Mouse (Mus musculus) kidney, postnatal 0 days (tissue): ENCODE measurements around the gene Limch1. TPM values are rescaled to one million over a fixed set of nuclear protein-coding genes. Genes with fewer than 3 reads are reported as not detected.

Experiments used
- ATAC-seq: fragments of 200-750 bp; cut with Nextera tagmentation; replicated peaks from 2 replicates; pipeline ENCODE4 v1.8.0; 2017; ENCODE audit warnings: low read depth, moderate number of reproducible peaks, moderate TSS enrichment, moderate library complexity; ENCODE audit not compliant: low FRiP score
- DNase-seq: peaks from one replicate; pipeline ENCODE4 v3.0.0-alpha.2; 2016; ENCODE audit warnings: low spot score
- H3K27ac ChIP-seq: fragments of 300-500 bp; sonication (generic); 2 replicates; pipeline ENCODE4 v1.5.1; 2014; ENCODE audit warnings: mild to moderate bottlenecking
- H3K27me3 ChIP-seq: fragments of 300-500 bp; sonication (generic); 2 replicates; pipeline ENCODE4 v1.6.1; 2014; ENCODE audit warnings: low read length, mixed read lengths; ENCODE audit not compliant: insufficient read depth
- H3K36me3 ChIP-seq: fragments of 300-500 bp; sonication (generic); 2 replicates; pipeline ENCODE4 v1.6.1; 2014; ENCODE audit warnings: low read length, mixed read lengths; ENCODE audit not compliant: insufficient read depth
- H3K4me1 ChIP-seq: fragments of 300-500 bp; sonication (generic); replicated peaks from 2 replicates; pipeline ENCODE4 v1.6.1; 2014; ENCODE audit warnings: antibody characterized with exemption, low read length, mixed read lengths; ENCODE audit not compliant: insufficient read depth
- H3K4me2 ChIP-seq: fragments of 300-500 bp; sonication (generic); 2 replicates; pipeline ENCODE4 v1.6.1; 2014; ENCODE audit warnings: mild to moderate bottlenecking, low read length, moderate library complexity, mixed read lengths
- H3K4me3 ChIP-seq: fragments of 300-500 bp; sonication (generic); replicated peaks from 2 replicates; pipeline ENCODE4 v1.5.1; 2014; ENCODE audit warnings: low read depth, low read length
- H3K9ac ChIP-seq: fragments of 300-500 bp; sonication (generic); 2 replicates; pipeline ENCODE4 v1.6.1; 2014; ENCODE audit warnings: low read depth, low read length
- H3K9me3 ChIP-seq: fragments of 300-500 bp; sonication (generic); replicated peaks from 2 replicates; pipeline ENCODE4 v1.6.1; 2016; ENCODE audit warnings: low read length, inconsistent platforms, mixed read lengths
- CTCF ChIP-seq: IDR thresholded peaks from 2 replicates; pipeline ENCODE4 v1.5.1; 2016; ENCODE audit warnings: antibody characterized with exemption, low read depth, mild to moderate bottlenecking, moderate library complexity
- WGBS: fragments of 180-500 bp; shearing (Covaris S2); extraction: QIAGEN DNeasy Blood & Tissue Kit; methylation state at CpG from one replicate; pipeline ENCODE4 v1.1.7; 2014; 5-methylcytosine and 5-hydroxymethylcytosine counted together
- polyA plus RNA-seq: library from polyadenylated mRNA; unstranded; fragments of >200 nt; fragmentation: Nextera tagmentation; extraction: Ambion mirVana; gene quantifications from 2 replicates; pipeline ENCODE4 v1.2.1, GENCODE M21; 2015

The Limch1 gene
- polyA plus RNA-seq, 1 experiment from 2014 or later = 34.1 TPM

DNA sequence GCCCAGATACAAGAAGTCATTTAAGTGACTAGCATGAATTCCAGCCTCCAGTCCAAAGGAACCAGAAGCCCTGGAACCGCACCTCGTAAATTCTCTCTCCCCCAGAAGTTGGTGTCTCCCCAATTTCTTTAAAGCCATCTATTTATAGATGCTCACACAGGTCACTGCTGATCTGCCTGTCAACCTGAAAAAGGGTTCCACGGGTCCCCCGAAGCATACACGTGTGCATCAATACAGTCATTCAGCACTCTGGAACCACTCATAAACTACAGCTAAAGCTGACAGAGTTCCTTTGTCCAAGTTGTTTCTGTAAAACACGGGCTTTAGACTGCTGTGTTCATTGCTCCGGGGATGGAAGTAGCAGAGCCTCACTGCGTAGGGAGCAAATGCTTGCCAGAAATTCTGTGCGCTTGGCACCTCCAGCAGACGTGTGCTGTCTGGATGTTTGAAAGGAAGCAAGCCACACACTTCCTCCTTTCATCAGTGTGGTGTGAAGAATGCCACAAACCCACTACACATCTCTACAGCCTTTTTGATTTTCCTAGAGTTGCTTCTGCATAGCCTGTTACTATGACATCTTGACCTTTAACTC, 278.9 kb downstream of the Limch1 start:
- no peak for TF ChIP-seq CTCF
- WGBS = 72% methylated on average over 10 of the region's 10 CpGs
- Histone ChIP-seq H3K4me3 (no peak overlapping the region), H3K4me2 (no peak overlapping the region), H3K4me1 (no peaks in the 10 kb centered on the region), H3K27me3 (no peaks in the 10 kb centered on the region), H3K9ac (no peak overlapping the region), H3K36me3 (peaks cover 4% of the 10 kb centered on the region; the same call in 1 of the 2 replicates), H3K9me3 (no peaks in the 10 kb centered on the region), H3K27ac (no peak overlapping the region)
- DNase-seq (no peak), ATAC-seq (no peak)

DNA sequence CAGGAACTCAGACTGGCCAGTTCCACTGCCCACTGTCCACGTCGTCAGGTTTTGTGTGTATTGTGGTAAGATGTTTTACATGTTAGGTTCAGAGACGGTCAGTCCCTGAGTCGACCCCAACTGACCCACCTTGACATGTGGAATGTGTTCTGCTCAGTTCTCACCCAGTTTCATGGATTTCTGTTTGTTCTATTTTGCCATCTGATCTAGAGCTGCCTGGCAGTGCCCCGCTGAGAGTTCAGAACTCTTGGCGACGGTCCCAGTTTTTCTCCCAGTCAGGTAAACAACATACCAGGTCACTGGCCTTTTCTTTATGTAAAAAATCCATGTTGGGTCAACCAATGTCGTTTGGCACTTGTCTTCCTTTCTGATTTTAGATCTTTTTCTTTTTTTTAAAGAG, 279.5 kb downstream of the Limch1 start:
- H3K4me1 ChIP-seq = no peaks in the 10 kb centered on the region
- H3K27me3 ChIP-seq = no peaks in the 10 kb centered on the region
- H3K9me3 ChIP-seq = no peaks in the 10 kb centered on the region
- peaks cover 7% of the 10 kb centered on the region; the same call in 1 of the 2 replicates for H3K36me3 ChIP-seq
- H3K4me2 ChIP-seq = no peak overlapping the region
- no peak overlapping the region for H3K27ac ChIP-seq
- no peak for ATAC-seq
- 72% methylated on average over 8 of the region's 8 CpGs for WGBS
- H3K4me3 ChIP-seq = no peak overlapping the region
- TF ChIP-seq CTCF = no peak
- no peak for DNase-seq
- H3K9ac ChIP-seq = no peak overlapping the region

DNA sequence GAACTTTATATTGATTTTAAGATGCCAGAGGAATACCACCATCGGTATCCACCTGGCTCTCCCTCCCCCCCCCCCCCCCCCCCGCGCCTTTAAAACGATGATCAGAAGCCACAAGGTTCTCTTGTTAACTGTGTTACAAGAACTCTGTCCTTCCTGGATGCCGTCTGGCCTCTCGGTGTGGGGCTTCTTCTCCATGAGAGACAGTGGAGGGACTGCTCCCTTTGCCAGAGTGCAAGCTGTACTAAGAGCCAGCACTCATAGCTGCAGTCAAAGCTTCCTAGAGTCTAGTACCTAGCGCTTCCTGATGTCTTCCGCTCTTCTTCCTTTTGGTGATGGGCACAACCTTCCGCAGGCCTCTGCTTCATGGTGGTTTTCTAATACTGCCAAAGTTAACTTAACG, 280.0 kb downstream of the Limch1 start:
- ATAC-seq = no peak
- no peak for TF ChIP-seq CTCF
- 86% methylated on average over 8 of the region's 10 CpGs for WGBS
- Histone ChIP-seq H3K4me1 (no peaks in the 10 kb centered on the region), H3K27ac (no peak overlapping the region), H3K4me3 (no peak overlapping the region), H3K9ac (no peak overlapping the region), H3K9me3 (no peaks in the 10 kb centered on the region), H3K36me3 (peaks cover 10% of the 10 kb centered on the region; the same call in 1 of the 2 replicates), H3K27me3 (no peaks in the 10 kb centered on the region), H3K4me2 (no peak overlapping the region)
- no peak for DNase-seq

DNA sequence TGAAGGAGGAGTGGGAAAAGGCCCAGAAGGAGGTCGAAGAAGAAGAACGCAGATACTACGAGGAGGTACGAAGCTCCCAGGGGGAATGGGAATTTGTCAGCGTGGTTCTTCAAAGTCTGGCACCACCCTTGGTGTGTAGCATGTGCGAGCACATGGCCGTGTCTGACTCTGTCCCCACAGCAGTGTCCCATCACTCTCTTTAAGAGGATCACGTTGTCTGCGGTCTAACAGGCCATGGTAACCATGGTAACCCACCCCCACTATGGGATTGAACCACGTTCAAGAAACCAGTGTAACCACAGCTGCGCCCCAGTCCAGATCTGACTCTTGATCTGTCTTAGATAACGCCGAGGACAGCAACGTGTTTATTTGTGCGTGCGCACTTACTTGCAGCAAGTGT, 283.2 kb downstream of the Limch1 start:
- peaks cover 20% of the 10 kb centered on the region for H3K36me3 ChIP-seq
- H3K4me1 ChIP-seq = no peaks in the 10 kb centered on the region
- WGBS = 86% methylated on average over 16 of the region's 16 CpGs
- no peak overlapping the region for H3K4me3 ChIP-seq
- no peak for DNase-seq
- no peak overlapping the region for H3K27ac ChIP-seq
- H3K4me2 ChIP-seq = no peak overlapping the region
- no peaks in the 10 kb centered on the region for H3K27me3 ChIP-seq
- no peaks in the 10 kb centered on the region for H3K9me3 ChIP-seq
- H3K9ac ChIP-seq = no peak overlapping the region
- ATAC-seq = no peak
- TF ChIP-seq CTCF = no peak

DNA sequence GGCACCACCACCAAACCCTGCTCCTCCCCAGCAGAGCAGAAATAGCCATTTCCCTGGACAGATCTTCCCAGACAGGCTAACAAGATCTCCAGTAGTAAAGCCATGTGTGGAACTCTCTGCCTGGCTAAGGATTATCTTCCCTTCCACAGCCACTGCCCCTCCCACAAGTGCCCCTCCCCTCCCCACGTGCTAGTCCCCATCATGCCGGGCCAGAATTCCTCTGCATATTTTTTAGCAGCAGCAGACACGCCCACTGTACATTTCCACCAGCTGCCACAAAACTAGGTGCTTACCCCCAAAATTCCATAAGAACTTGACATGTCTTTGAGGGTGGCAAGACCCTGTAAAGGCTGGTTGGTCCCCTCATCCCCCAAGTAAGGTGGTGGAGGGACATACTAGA, 284.3 kb downstream of the Limch1 start:
- Histone ChIP-seq H3K9me3 (no peaks in the 10 kb centered on the region), H3K4me1 (no peaks in the 10 kb centered on the region), H3K4me3 (no peak overlapping the region), H3K27me3 (no peaks in the 10 kb centered on the region), H3K36me3 (peaks cover 20% of the 10 kb centered on the region), H3K9ac (no peak overlapping the region), H3K4me2 (no peak overlapping the region), H3K27ac (no peak overlapping the region)
- no peak for ATAC-seq
- no peak for DNase-seq
- TF ChIP-seq CTCF = no peak
- WGBS = 61% methylated on average over 3 of the region's 3 CpGs

DNA sequence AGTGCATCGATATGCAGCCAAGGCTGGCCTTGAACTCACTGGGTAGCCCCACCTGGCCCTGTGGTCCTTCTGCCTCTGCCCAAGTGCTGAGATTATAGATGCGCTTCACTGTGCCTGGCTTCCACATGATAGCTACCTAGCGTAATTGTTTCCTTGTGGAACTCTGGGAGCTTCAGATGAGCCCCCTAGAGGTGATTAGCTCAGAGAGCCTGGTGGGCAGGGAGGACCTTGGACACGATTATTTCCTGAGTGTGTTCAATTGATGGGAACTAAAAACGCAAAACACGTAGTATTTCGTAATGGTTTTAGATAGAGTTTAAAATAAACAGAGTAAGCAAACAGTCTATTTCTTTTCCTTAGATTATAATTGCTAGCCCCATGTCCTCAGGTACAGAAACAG, 287.0 kb downstream of the Limch1 start:
- WGBS = 83% methylated on average over 7 of the region's 7 CpGs

DNA sequence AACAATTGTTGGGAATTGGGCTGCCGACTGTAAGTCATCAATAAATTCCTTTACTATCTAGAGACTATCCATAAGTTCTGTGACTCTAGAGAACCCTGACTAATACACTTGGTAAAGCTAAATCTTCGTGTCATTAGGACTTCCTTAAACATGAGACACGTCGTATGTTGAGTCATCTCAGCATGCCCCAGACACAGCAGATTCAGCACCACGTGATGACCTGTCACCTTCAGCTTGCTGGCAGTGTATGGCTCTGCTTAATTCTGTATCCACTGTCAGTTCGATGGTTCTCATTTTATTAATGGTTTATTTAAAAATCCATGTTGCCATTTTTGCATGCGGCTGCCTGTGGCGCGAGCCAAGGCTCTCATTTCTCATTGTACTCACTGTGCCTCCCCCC, 298.3 kb downstream of the Limch1 start:
- Histone ChIP-seq H3K4me1 (no peaks in the 10 kb centered on the region), H3K36me3 (no peaks in the 10 kb centered on the region), H3K9me3 (no peaks in the 10 kb centered on the region), H3K27me3 (no peaks in the 10 kb centered on the region), H3K9ac (no peak overlapping the region), H3K27ac (no peak overlapping the region), H3K4me2 (no peak overlapping the region), H3K4me3 (no peak overlapping the region)
- no peak for DNase-seq
- 81% methylated on average over 8 of the region's 9 CpGs for WGBS
- TF ChIP-seq CTCF = no peak
- no peak for ATAC-seq

More for the DNA sequence above, 287.0 kb downstream of the Limch1 start:
- Histone ChIP-seq H3K27ac (no peak overlapping the region), H3K4me3 (no peak overlapping the region), H3K27me3 (no peaks in the 10 kb centered on the region), H3K4me1 (no peaks in the 10 kb centered on the region), H3K36me3 (peaks cover 22% of the 10 kb centered on the region), H3K9ac (no peak overlapping the region), H3K9me3 (no peaks in the 10 kb centered on the region), H3K4me2 (no peak overlapping the region)
- ATAC-seq (no peak), DNase-seq (no peak)
- no peak for TF ChIP-seq CTCF
